Mouse (Mus musculus) urinary bladder, postnatal 4 days (tissue): ENCODE results near the gene Trim23.
"Not testable (repeated sequence)": the region's sequence is repeated elsewhere in the genome, so short reads cannot be mapped to it uniquely, and the experiment has no call there.

Source experiments
- DNase-seq, 2 experiments: peaks; one replicate each; pipeline ENCODE4 v3.0.0; 2021 to 2022; ENCODE audit warnings: low spot score in 2 of 2

The Trim23 gene

GRCm38 (mm10) chr13:104178650-104179121 is at the start of gene Trim23:
Trim23 (plus strand) TSS chr13:104178797.
- DNase-seq, result peak; percentile 95 to 98

- DNase-seq, result no peak
Measured at GRCm38 (mm10) chr13:104132561-104132960, 46.0 kb upstream of the Trim23 start.

- no peak for DNase-seq
Measured at GRCm38 (mm10) chr13:104134510-104135085, 44.0 kb upstream of the Trim23 start.

GRCm38 (mm10) chr13:104139369-104140209 is 39.0 kb upstream of the Trim23 start:
- DNase-seq, result peak; percentile 62 to 82

GRCm38 (mm10) chr13:104144871-104145270 is 33.7 kb upstream of the Trim23 start:
- DNase-seq, result no peak

GRCm38 (mm10) chr13:104145646-104146045 is 33.0 kb upstream of the Trim23 start:
- DNase-seq, result no peak

- DNase-seq, result no peak
Measured at GRCm38 (mm10) chr13:104154180-104154579, 24.4 kb upstream of the Trim23 start.

- no peak for DNase-seq
Measured at GRCm38 (mm10) chr13:104155106-104155505, 23.5 kb upstream of the Trim23 start.

- DNase-seq, result no peak
Measured at GRCm38 (mm10) chr13:104155686-104156085, 22.9 kb upstream of the Trim23 start.

- no peak for DNase-seq
Measured at GRCm38 (mm10) chr13:104171711-104172110, 6.9 kb upstream of the Trim23 start.

- DNase-seq, result no peak
Measured at GRCm38 (mm10) chr13:104172498-104172897, 6.1 kb upstream of the Trim23 start.

- DNase-seq, result no peak
Measured at GRCm38 (mm10) chr13:104176874-104177273, 1.7 kb upstream of the Trim23 start.

- peak in 1 of 2 experiments; percentile 25 for DNase-seq
Measured at GRCm38 (mm10) chr13:104177796-104178649, 574 bp upstream of the Trim23 start, which contains the start of gene Trappc13. Trappc13 (minus strand) TSS chr13:104178469.

- DNase-seq, result no peak
Measured at GRCm38 (mm10) chr13:104179176-104179888, 735 bp downstream of the Trim23 start.

- DNase-seq, result no peak
Measured at GRCm38 (mm10) chr13:104187357-104187756, 8.8 kb downstream of the Trim23 start.

- DNase-seq, result not testable (repeated sequence)
Measured at GRCm38 (mm10) chr13:104195891-104196290, 17.3 kb downstream of the Trim23 start.

GRCm38 (mm10) chr13:104204313-104204712 is 25.7 kb downstream of the Trim23 start:
- DNase-seq, result no peak

- DNase-seq, result no peak
Measured at GRCm38 (mm10) chr13:104227478-104227877, 48.9 kb downstream of the Trim23 start.

GRCm38 (mm10) chr13:104228384-104229066 is 49.9 kb downstream of the Trim23 start, which contains the start of the genes Cenpk and Ppwd1:
Cenpk (plus strand) TSS chr13:104228611.
Ppwd1 (minus strand) TSS chr13:104228843.
- DNase-seq, result peak; percentile 94 to 95

- DNase-seq, result no peak
Measured at GRCm38 (mm10) chr13:104229181-104229580, 50.6 kb downstream of the Trim23 start.
